Mouse (Mus musculus) layer of hippocampus, adult 9-11 months (tissue): ENCODE data around the gene Spag4.

Experiments used
- DNase-seq: peaks from one replicate; pipeline ENCODE4 v3.0.0; 2022

Spag4 gene

GRCm38 (mm10) chr2:156065099-156066041 lies at the start of gene Spag4:
Spag4 (plus strand) TSS chr2:156065175.
- no peak for DNase-seq

GRCm38 (mm10) chr2:156018106-156018505 lies 46.9 kb upstream of the Spag4 start:
- DNase-seq: no peak

- no peak for DNase-seq
These were observed 43.8 kb upstream of the Spag4 start for GRCm38 (mm10) chr2:156021219-156021618.

GRCm38 (mm10) chr2:156021765-156022164 lies 43.2 kb upstream of the Spag4 start:
- no peak for DNase-seq

- no peak for DNase-seq
These were observed 39.5 kb upstream of the Spag4 start for GRCm38 (mm10) chr2:156025482-156025881.

GRCm38 (mm10) chr2:156039390-156039789 lies 25.6 kb upstream of the Spag4 start:
- DNase-seq: no peak

GRCm38 (mm10) chr2:156042903-156043302 lies 22.1 kb upstream of the Spag4 start:
- no peak for DNase-seq

- no peak for DNase-seq
These were observed 17.0 kb upstream of the Spag4 start for GRCm38 (mm10) chr2:156047929-156048328.

- DNase-seq: no peak
These were observed 12.2 kb upstream of the Spag4 start, which contains the start of gene Fer1l4 for GRCm38 (mm10) chr2:156052816-156053215. Fer1l4 (minus strand) TSS chr2:156052947.

GRCm38 (mm10) chr2:156066126-156066525 lies 1.2 kb downstream of the Spag4 start:
- no peak for DNase-seq

- DNase-seq: no peak
These were observed 2.9 kb downstream of the Spag4 start for GRCm38 (mm10) chr2:156067916-156068315.

GRCm38 (mm10) chr2:156071236-156071635 lies 6.3 kb downstream of the Spag4 start:
- DNase-seq: no peak

GRCm38 (mm10) chr2:156073725-156074124 lies 8.8 kb downstream of the Spag4 start:
- no peak for DNase-seq

GRCm38 (mm10) chr2:156077461-156077860 lies 12.5 kb downstream of the Spag4 start:
- DNase-seq: no peak

- no peak for DNase-seq
These were observed 13.6 kb downstream of the Spag4 start for GRCm38 (mm10) chr2:156078421-156079182.

GRCm38 (mm10) chr2:156079183-156079560 lies 14.2 kb downstream of the Spag4 start:
- no peak for DNase-seq

GRCm38 (mm10) chr2:156079674-156080073 lies 14.7 kb downstream of the Spag4 start:
- DNase-seq: no peak

- DNase-seq: no peak
These were observed 15.4 kb downstream of the Spag4 start for GRCm38 (mm10) chr2:156080391-156080790.

GRCm38 (mm10) chr2:156084541-156084940 lies 19.6 kb downstream of the Spag4 start:
- no peak for DNase-seq

GRCm38 (mm10) chr2:156087391-156088110 lies 22.6 kb downstream of the Spag4 start:
- DNase-seq: no peak

GRCm38 (mm10) chr2:156089799-156090198 lies 24.8 kb downstream of the Spag4 start:
- DNase-seq: no peak

GRCm38 (mm10) chr2:156091926-156092325 lies 27.0 kb downstream of the Spag4 start:
- no peak for DNase-seq
